Mouse (Mus musculus) ES-Bruce4 (cell line): ENCODE data around the gene Calu.
"Not testable (repeated sequence)": the region's sequence is repeated elsewhere in the genome, so short reads cannot be mapped to it uniquely, and the experiment has no call there.

Source experiments
- CTCF ChIP-seq: IDR thresholded peaks from one replicate; pipeline ENCODE4 v1.8.1; 2011; ENCODE audit warnings: low read depth, low read length
- EP300 ChIP-seq: IDR thresholded peaks from 2 replicates; pipeline ENCODE4 v1.6.1; 2011; ENCODE audit warnings: low read depth, low read length; ENCODE audit not compliant: insufficient read depth

DNA sequence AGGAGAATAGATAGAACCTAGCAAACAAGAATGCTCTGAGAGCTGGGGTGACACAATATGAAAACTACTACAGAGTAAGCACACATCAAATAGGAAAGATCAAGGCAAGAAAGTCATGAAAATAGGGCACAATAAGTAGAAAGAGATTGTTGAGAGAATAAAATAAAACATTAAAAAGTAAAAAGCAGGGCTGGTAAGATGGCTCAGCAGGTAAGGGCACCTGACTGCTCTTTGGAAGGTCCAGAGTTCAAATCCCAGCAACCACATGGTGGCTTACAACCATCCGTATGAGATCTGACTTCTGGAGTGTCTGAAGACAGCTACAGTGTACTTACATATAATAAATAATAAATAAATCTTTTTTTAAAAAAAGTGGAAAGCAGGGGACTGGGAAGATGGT lies 42.6 kb downstream of the Calu start:
- TF ChIP-seq EP300, CTCF: not testable (repeated sequence)
